Mouse (Mus musculus) E14TG2a.4 (cell line): ENCODE measurements around the gene Dpp4.

Source experiments
- CTCF ChIP-seq: conservative IDR thresholded peaks from 2 replicates; pipeline ENCODE4 v1.5.1; 2014; ENCODE audit warnings: low read length
- NANOG ChIP-seq: IDR thresholded peaks from 2 replicates; pipeline ENCODE4 v1.6.1; 2014; ENCODE audit warnings: borderline replicate concordance, low read length, mixed read lengths
- POU5F1 ChIP-seq: IDR thresholded peaks from 2 replicates; pipeline ENCODE4 v1.6.1; 2014; ENCODE audit warnings: low read length, borderline replicate concordance

- TF ChIP-seq CTCF (no peak), NANOG (no peak), POU5F1 (no peak)
Observed at GRCm38 (mm10) chr2:62381756-62382155, 30.3 kb downstream of the Dpp4 start.
